Mouse (Mus musculus) lung, postnatal 0 days (tissue): ENCODE measurements around the gene Pip5k1a.

Experiments used
- CTCF ChIP-seq: IDR thresholded peaks from 2 replicates; pipeline ENCODE4 v1.5.1; 2016; ENCODE audit warnings: antibody characterized with exemption, mild to moderate bottlenecking
- EP300 ChIP-seq: IDR thresholded peaks from 2 replicates; pipeline ENCODE4 v1.6.1; 2016; ENCODE audit warnings: antibody characterized with exemption, mild to moderate bottlenecking, control low read depth

DNA sequence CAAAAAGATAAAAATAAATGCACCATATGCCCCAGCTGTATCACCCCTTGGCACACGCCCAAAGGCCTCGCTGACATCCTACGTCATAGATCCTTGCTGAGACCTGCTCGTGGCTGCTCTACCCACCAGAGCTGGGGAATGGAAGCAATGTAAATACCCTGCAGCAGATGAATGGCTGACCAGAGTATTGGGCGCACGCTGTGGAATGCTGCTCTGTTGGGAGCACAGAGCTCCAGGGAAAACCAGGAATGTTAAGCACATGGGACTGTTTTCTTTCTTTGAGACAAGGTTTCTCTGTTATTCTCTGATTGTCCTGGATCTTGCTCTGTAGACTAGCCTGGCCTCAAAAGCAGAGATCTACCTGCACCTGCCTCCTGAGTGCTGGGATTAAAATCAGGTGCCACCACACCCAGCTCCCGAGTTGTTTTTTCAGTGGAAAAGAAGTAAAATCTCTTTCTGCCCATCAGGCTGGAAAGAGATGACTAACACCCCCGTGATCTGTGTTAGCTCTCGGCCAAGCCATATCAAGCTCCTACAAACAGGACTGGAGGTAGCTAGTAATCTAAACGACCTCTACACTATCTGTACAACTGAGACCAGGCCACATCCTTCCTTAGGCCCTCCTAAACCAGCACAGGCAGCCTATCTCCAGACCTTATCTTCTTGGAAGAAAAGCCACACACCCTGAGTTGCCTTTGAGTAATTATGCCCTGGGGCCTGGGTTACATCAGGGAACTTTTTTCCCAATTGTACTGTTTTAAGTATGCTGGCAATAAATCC lies 52.1 kb downstream of the Pip5k1a start:
- TF ChIP-seq CTCF = no peak
- no peak for TF ChIP-seq EP300
